8 mouse cellular contexts compared by ENCODE assay signal in genomic region chr3:115737785-115738318, GRCm38 (mm10). TPM values are rescaled to one million over a fixed set of nuclear protein-coding genes. Genes with fewer than 3 reads are reported as not detected.
DNase-seq lines count a peak whose midpoint lies in the region; ATAC-seq and TF ChIP-seq lines count a peak whose summit lies in the region.

No protein-coding gene starts in this region.

- no peak overlapping the region for H3K27ac ChIP-seq in embryonic facial prominence, embryonic 11.5 days (replicated peaks; ENCODE audit: low read depth, low read length)
- H3K27ac ChIP-seq in heart, embryonic 14.5 days (replicated peaks in 1 of 2; ENCODE audit: control insufficient read depth in 1 of 2, insufficient read depth in 1 of 2, low read depth in 2 of 2, low read length in 2 of 2) = peak overlapping the region; percentile 62 to 74
- H3K27ac ChIP-seq in lung, postnatal 0 days (ENCODE audit: low read length) = no peak overlapping the region

- H3K4me3 ChIP-seq in embryonic facial prominence, embryonic 11.5 days (ENCODE audit: low read depth, low read length) = no peak overlapping the region
- no peak overlapping the region for H3K4me3 ChIP-seq in heart, embryonic 14.5 days (ENCODE audit: control insufficient read depth in 1 of 2, insufficient read depth in 1 of 2, low read depth in 1 of 2, low read length in 2 of 2)
- no peak overlapping the region for H3K4me3 ChIP-seq in lung, postnatal 0 days (ENCODE audit: low read depth, low read length)

- no peaks in the 10 kb centered on the region for H3K36me3 ChIP-seq in embryonic facial prominence, embryonic 11.5 days (replicated peaks; ENCODE audit: control insufficient read depth, insufficient read depth, low read depth, low read length)
- no peaks in the 10 kb centered on the region for H3K36me3 ChIP-seq in heart, embryonic 14.5 days (ENCODE audit: control insufficient read depth, insufficient read depth, low read length)
- H3K36me3 ChIP-seq in lung, postnatal 0 days (ENCODE audit: insufficient read depth, low read length) = no peaks in the 10 kb centered on the region

- 52% methylated on average over 11 of the region's 11 CpGs for WGBS in embryonic facial prominence, embryonic 11.5 days
- WGBS in heart, embryonic 14.5 days = 17% methylated on average over 11 of the region's 11 CpGs
- 34% methylated on average over 11 of the region's 11 CpGs for WGBS in lung, postnatal 0 days

- no peak for TF ChIP-seq EP300 in lung, postnatal 0 days (IDR thresholded peaks at IDR 0.05)

- no peaks in the 10 kb centered on the region for H3K27me3 ChIP-seq in embryonic facial prominence, embryonic 11.5 days (ENCODE audit: control insufficient read depth, insufficient read depth, low read length)
- no peaks in the 10 kb centered on the region for H3K27me3 ChIP-seq in heart, embryonic 14.5 days (ENCODE audit: control insufficient read depth, insufficient read depth, low read length)
- H3K27me3 ChIP-seq in lung, postnatal 0 days (replicated peaks; ENCODE audit: insufficient read depth, low read length) = no peaks in the 10 kb centered on the region

- no peak for TF ChIP-seq CTCF in lung, postnatal 0 days (IDR thresholded peaks at IDR 0.05)

- ATAC-seq in embryonic facial prominence, embryonic 11.5 days (replicated peaks; ENCODE audit: insufficient number of reproducible peaks, low FRiP score, low TSS enrichment, low read depth) = peak; percentile 76
- peak; percentile 94 for ATAC-seq in heart, embryonic 14.5 days (ENCODE audit: insufficient number of reproducible peaks, insufficient read depth, low FRiP score, low read depth)
- ATAC-seq in lung, postnatal 0 days = peak; percentile 57

- no peaks in the 10 kb centered on the region for H3K4me1 ChIP-seq in embryonic facial prominence, embryonic 11.5 days (ENCODE audit: control insufficient read depth, insufficient read depth, low read length)
- H3K4me1 ChIP-seq in heart, embryonic 14.5 days (ENCODE audit: control insufficient read depth in 2 of 2, insufficient read depth in 2 of 2, low read length in 2 of 2) = peaks cover 7 to 21% of the 10 kb centered on the region in 2 experiments
- no peaks in the 10 kb centered on the region for H3K4me1 ChIP-seq in lung, postnatal 0 days (ENCODE audit: insufficient read depth, low read depth, low read length)

- no peak overlapping the region for H3K4me2 ChIP-seq in embryonic facial prominence, embryonic 11.5 days (ENCODE audit: low read depth, low read length)
- H3K4me2 ChIP-seq in heart, embryonic 14.5 days (ENCODE audit: low read length) = no peak overlapping the region; the same call in 1 of the 2 replicates
- H3K4me2 ChIP-seq in lung, postnatal 0 days (replicated peaks; ENCODE audit: low read depth, low read length) = no peak overlapping the region

- H3K9ac ChIP-seq in embryonic facial prominence, embryonic 11.5 days (replicated peaks; ENCODE audit: low read length) = no peak overlapping the region
- no peak overlapping the region for H3K9ac ChIP-seq in heart, embryonic 14.5 days (ENCODE audit: low read length)
- H3K9ac ChIP-seq in lung, postnatal 0 days (replicated peaks; ENCODE audit: low read depth) = no peak overlapping the region

- H3K9me3 ChIP-seq in embryonic facial prominence, embryonic 11.5 days (replicated peaks; ENCODE audit: control insufficient read depth, low read length) = no peaks in the 10 kb centered on the region
- no peaks in the 10 kb centered on the region for H3K9me3 ChIP-seq in heart, embryonic 14.5 days (ENCODE audit: control insufficient read depth, low read length)
- no peaks in the 10 kb centered on the region for H3K9me3 ChIP-seq in lung, postnatal 0 days (ENCODE audit: low read length)

- DNase-seq in cerebellum, postnatal 25 days = peak; percentile 10 to 39
- DNase-seq in cerebellum, adult 18-20 months = no peak
- peak; percentile 47 for DNase-seq in embryonic facial prominence, embryonic 11.5 days (ENCODE audit: low spot score)
- DNase-seq in lung, postnatal 0 days (ENCODE audit: low spot score) = peak; percentile 19
- DNase-seq in urinary bladder, postnatal 14 days (ENCODE audit: low spot score) = no peak
- DNase-seq in ovary, adult 18-20 months (ENCODE audit: low spot score) = no peak
- no peak for DNase-seq in adrenal gland, postnatal 4 days (ENCODE audit: low spot score in 2 of 2)

RNA-seq across cellular contexts. Expression of gene S1pr1, which starts 23.0 kb away (rescaled TPM):
- polyA plus RNA-seq in embryonic facial prominence, embryonic 11.5 days (2014; fragmentation: Nextera tagmentation; extraction: Ambion mirVana) = 14.8 and 15.6 TPM in 2 replicates
- 74.7 and 79.5 TPM in 2 replicates for polyA plus RNA-seq in heart, embryonic 14.5 days (2014; fragmentation: Nextera tagmentation; extraction: Ambion mirVana)
- 93.0 and 100 TPM in 2 replicates for polyA plus RNA-seq in lung, postnatal 0 days (2015; fragmentation: Nextera tagmentation; extraction: Ambion mirVana)
- 10 to 100 TPM; 25.4 to 25.8 TPM for total RNA-seq in adrenal gland, postnatal 4 days (2021)

Comparison
In these comparisons a context has a peak if more than half of its experiments do, and no peak if none do; other contexts are left out.
1. DNase-seq: peak in cerebellum, postnatal 25 days (2 of 2), embryonic facial prominence, embryonic 11.5 days (single experiment) and lung, postnatal 0 days (single experiment); none in cerebellum, adult 18-20 months (0 of 2), urinary bladder, postnatal 14 days (single experiment), ovary, adult 18-20 months (single experiment) and adrenal gland, postnatal 4 days (0 of 2).
2. H3K27ac ChIP-seq: peak in heart, embryonic 14.5 days (2 of 2); none in embryonic facial prominence, embryonic 11.5 days (single experiment) and lung, postnatal 0 days (single experiment).
3. Peak in every context shown above with its lines, with median percentiles within 50 percentile points of each other: ATAC-seq.